Mouse (Mus musculus) heart, adult 18-20 months (tissue): ENCODE measurements at regions not wholly inside any gene's neighbourhood (a gene's known extent, or its start where the extent isn't known, plus 50 kb on each side); places are given as distances from the start of the nearest gene placed in this dataset.

Source experiments
- DNase-seq, 2 experiments: peaks; one replicate each; pipeline ENCODE4 v3.0.0; 2021 to 2022; ENCODE audit warnings: mixed read lengths in 1 of 2

- DNase-seq = peak; percentile 24 to 26
Observed at GRCm38 (mm10) chr3:145207071-145207470, 85.2 kb upstream of the Col24a1 start.

- no peak for DNase-seq
Observed at GRCm38 (mm10) chr3:145210166-145210565, 82.1 kb upstream of the Col24a1 start.

- no peak for DNase-seq
Observed at GRCm38 (mm10) chr3:145216987-145217515, 75.2 kb upstream of the Col24a1 start.

GRCm38 (mm10) chr3:145222922-145223321 lies 69.3 kb upstream of the Col24a1 start:
- DNase-seq = no peak

GRCm38 (mm10) chr3:145224040-145224439 lies 68.2 kb upstream of the Col24a1 start:
- DNase-seq = no peak

- no peak for DNase-seq
Observed at GRCm38 (mm10) chr3:145230721-145231120, 61.6 kb upstream of the Col24a1 start.

- no peak for DNase-seq
Observed at GRCm38 (mm10) chr3:145242138-145242537, 50.1 kb upstream of the Col24a1 start.
